Mouse (Mus musculus): Measurements from ENCODE around the gene 0610040J01Rik. TPM values are rescaled to one million over a fixed set of nuclear protein-coding genes. Genes with fewer than 3 reads are reported as not detected.
A peak's percentile ranks its signal among the peaks of the same experiment; 100 is the strongest.

0610040J01Rik gene
- total and polyA plus RNA-seq, 2 experiments from 2014 or later, result 4.8 to 7.5 TPM

DNA sequence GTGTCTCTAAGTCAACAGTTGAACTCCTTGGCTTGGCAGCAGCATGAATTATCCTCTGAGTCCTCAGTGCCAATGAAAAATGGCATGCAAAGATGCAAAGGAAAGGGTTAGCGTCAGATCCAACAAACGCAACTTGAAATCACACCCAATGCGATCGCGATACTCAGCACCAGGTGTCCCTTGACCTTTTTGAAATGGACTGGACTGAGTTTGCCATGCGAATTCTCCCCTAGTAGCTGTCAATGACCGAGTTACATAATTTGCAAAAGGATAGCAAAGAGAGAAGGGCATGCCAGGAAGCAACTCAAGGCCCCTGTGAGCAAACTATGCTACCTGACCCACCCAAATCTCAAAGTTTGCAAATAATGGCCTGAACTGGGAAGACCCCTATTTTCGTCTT is 34.9 kb downstream of the 0610040J01Rik start:
- no peaks in the 10 kb centered on the region for H3K27me3 ChIP-seq (ENCODE audit: insufficient read depth, low read length)
- no peak overlapping the region for H3K9ac ChIP-seq (replicated peaks; ENCODE audit: low read length)
- TF ChIP-seq CTCF (IDR thresholded peaks at IDR 0.05; ENCODE audit: low read depth), result no peak
- DNase-seq (ENCODE audit: low spot score), result no peak
- no peak overlapping the region for H3K4me2 ChIP-seq (ENCODE audit: low read depth, low read length)
- no peak overlapping the region for H3K4me3 ChIP-seq (ENCODE audit: low read length)
- H3K4me1 ChIP-seq (ENCODE audit: insufficient read depth, low read length), result no peaks in the 10 kb centered on the region
- no peak for ATAC-seq
- no peaks in the 10 kb centered on the region for H3K36me3 ChIP-seq (ENCODE audit: insufficient read depth, low read length)
- WGBS, result 93% methylated on average over 8 of the region's 8 CpGs
- H3K9me3 ChIP-seq (ENCODE audit: low read length), result no peaks in the 10 kb centered on the region
- H3K27ac ChIP-seq, result no peak overlapping the region

DNA sequence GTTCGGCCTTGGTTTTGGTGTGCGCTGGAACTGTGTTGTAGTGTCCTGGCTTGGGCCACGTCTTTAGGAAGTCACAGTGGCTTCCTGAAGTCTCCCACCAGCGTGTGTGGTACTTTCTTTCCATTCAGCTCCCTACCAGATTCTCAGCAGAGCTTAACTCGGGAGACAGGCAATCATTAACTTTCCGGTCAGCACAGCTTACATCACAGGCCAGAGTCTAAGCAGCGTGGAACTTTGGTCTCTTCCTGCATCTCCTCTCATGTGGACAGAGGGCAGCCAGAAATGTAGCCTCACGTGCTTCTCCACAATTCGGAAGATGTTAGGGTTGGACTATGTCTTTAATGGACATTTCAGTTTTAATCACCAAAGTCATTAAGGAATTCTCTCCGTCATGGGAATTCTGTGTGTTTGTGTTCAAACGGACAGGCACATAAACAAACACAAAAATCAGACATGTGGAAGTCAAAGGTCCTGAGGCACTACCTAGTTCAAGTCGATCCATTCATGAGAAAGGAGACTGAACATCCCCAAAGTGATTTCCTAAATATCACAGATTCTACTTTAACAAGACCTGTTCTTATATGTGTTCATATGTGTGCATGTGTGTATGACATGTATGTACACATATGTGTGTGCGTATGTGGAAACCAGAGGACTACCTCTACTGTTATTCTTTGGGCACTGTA is 35.5 kb downstream of the 0610040J01Rik start:
- TF ChIP-seq CTCF (IDR thresholded peaks at IDR 0.05; ENCODE audit: low read depth), result no peak
- Histone ChIP-seq H3K4me1 (ENCODE audit: insufficient read depth, low read length) (no peaks in the 10 kb centered on the region), H3K9ac (replicated peaks; ENCODE audit: low read length) (no peak overlapping the region), H3K4me2 (ENCODE audit: low read depth, low read length) (no peak overlapping the region), H3K36me3 (ENCODE audit: insufficient read depth, low read length) (no peaks in the 10 kb centered on the region), H3K27me3 (ENCODE audit: insufficient read depth, low read length) (no peaks in the 10 kb centered on the region), H3K27ac (no peak overlapping the region), H3K9me3 (ENCODE audit: low read length) (no peaks in the 10 kb centered on the region), H3K4me3 (ENCODE audit: low read length) (no peak overlapping the region)
- no peak for ATAC-seq
- no peak for DNase-seq (ENCODE audit: low spot score)
- WGBS, result 85% methylated on average over 13 of the region's 13 CpGs

DNA sequence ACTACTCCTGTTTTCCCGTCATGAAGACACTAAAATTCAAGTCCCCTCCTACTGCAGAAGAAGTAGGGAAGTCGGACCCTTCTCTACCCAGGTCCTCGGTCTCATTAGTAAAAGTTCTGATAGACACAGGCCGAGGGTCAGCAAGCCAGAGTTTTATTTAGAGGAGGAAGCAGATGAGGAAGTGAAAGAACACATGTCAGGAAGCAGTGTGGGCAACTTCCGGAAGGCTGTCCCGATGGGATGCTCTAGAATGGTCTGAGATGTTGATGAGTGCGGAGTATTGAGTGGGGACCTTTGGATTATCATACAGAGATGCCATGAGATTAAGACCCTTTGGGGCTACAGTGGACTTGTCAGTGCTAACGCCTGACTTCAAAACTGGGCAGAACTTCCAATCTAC is 46.7 kb downstream of the 0610040J01Rik start:
- Histone ChIP-seq H3K36me3 (ENCODE audit: insufficient read depth, low read length) (no peaks in the 10 kb centered on the region), H3K9ac (replicated peaks; ENCODE audit: low read length) (no peak overlapping the region), H3K9me3 (ENCODE audit: low read length) (no peaks in the 10 kb centered on the region), H3K4me2 (ENCODE audit: low read depth, low read length) (no peak overlapping the region), H3K4me1 (ENCODE audit: insufficient read depth, low read length) (no peaks in the 10 kb centered on the region), H3K27me3 (ENCODE audit: insufficient read depth, low read length) (no peaks in the 10 kb centered on the region), H3K4me3 (ENCODE audit: low read length) (no peak overlapping the region), H3K27ac (no peak overlapping the region)
- ATAC-seq (no peak), DNase-seq (ENCODE audit: low spot score) (no peak)
- 84% methylated on average over 8 of the region's 8 CpGs for WGBS
- no peak for TF ChIP-seq CTCF (IDR thresholded peaks at IDR 0.05; ENCODE audit: low read depth)

DNA sequence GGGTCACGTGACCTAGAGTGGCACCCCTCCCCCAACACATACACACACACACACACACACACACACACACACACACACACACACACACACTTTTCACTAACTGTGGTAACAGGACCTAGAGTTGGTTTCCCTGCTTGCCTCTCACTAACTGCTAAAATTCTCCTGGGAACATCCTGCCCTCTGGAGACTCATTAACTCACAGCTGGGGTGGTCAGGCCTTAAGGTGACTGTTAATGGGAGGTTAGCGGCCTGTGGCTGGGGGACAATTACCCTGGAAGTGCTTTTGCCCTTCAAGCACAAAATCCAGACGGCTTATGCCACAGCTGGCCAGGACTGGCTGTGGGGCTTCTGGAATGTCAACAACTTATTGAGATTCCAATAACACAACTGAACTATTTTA is 55.3 kb downstream of the 0610040J01Rik start:
- H3K4me1 ChIP-seq (ENCODE audit: insufficient read depth, low read length), result 0 out of 2 replicates have a peak, but pooled peaks cover under 1% of the 10 kb centered on the region
- H3K36me3 ChIP-seq (ENCODE audit: insufficient read depth, low read length), result no peaks in the 10 kb centered on the region
- TF ChIP-seq CTCF (IDR thresholded peaks at IDR 0.05; ENCODE audit: low read depth), result no peak
- 47% methylated on average over 3 of the region's 3 CpGs for WGBS
- no peaks in the 10 kb centered on the region for H3K27me3 ChIP-seq (ENCODE audit: insufficient read depth, low read length)
- H3K9me3 ChIP-seq (ENCODE audit: low read length), result no peaks in the 10 kb centered on the region
- H3K4me2 ChIP-seq (ENCODE audit: low read depth, low read length), result no peak overlapping the region
- DNase-seq (ENCODE audit: low spot score), result no peak
- no peak overlapping the region for H3K9ac ChIP-seq (replicated peaks; ENCODE audit: low read length)
- H3K27ac ChIP-seq, result no peak overlapping the region
- no peak overlapping the region for H3K4me3 ChIP-seq (ENCODE audit: low read length)
- ATAC-seq, result no peak

DNA sequence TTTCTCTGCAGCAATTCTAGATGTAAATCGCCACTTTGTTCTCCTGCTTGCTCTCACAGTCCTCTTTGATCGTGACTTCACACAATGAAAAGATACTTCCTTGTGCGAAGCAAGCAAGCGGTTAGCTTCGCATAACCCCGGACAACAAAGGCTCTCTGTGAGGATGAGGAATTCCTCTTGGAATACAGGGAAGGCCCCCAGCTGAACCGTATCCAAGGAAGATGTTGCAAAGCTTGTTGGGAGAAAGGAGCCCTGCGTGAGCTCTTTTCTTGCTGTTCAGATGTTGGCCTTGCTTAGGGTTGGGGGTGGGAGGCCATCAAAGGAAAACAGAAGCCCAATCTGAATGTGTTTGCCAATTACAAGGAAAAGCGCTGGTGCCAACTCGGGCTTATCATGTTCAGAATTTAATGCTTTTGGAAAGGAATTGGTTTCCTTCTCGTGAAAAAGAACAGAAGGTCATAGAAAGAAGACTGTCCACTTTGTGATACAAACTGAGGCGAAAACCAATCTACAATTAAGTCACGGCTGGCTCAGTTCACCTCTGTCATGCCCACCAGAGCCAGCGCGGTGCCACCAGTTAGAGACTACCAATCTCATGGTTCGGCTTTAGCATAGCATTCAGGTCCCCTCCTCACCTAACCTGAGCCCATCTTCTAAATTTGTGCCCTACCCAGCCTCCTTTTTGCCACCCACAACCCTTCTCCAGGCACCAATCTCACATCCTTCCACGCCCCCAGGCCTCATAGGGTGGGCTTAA is 60.2 kb downstream of the 0610040J01Rik start:
- Histone ChIP-seq H3K9me3 (ENCODE audit: low read length) (no peaks in the 10 kb centered on the region), H3K9ac (replicated peaks; ENCODE audit: low read length) (no peak overlapping the region), H3K27me3 (ENCODE audit: insufficient read depth, low read length) (no peaks in the 10 kb centered on the region), H3K4me2 (ENCODE audit: low read depth, low read length) (peak overlapping the region; percentile 10), H3K4me1 (ENCODE audit: insufficient read depth, low read length) (0 out of 2 replicates have a peak, but pooled peaks cover 5% of the 10 kb centered on the region), H3K4me3 (ENCODE audit: low read length) (no peak overlapping the region), H3K27ac (0 out of 2 replicates have a peak overlapping the region, but pooled peaks have one; percentile 36), H3K36me3 (ENCODE audit: insufficient read depth, low read length) (no peaks in the 10 kb centered on the region)
- 21% methylated on average over 17 of the region's 17 CpGs for WGBS
- no peak for TF ChIP-seq CTCF (IDR thresholded peaks at IDR 0.05; ENCODE audit: low read depth)
- peak; percentile 70 for DNase-seq (ENCODE audit: low spot score)
- ATAC-seq, result peak; percentile 88

DNA sequence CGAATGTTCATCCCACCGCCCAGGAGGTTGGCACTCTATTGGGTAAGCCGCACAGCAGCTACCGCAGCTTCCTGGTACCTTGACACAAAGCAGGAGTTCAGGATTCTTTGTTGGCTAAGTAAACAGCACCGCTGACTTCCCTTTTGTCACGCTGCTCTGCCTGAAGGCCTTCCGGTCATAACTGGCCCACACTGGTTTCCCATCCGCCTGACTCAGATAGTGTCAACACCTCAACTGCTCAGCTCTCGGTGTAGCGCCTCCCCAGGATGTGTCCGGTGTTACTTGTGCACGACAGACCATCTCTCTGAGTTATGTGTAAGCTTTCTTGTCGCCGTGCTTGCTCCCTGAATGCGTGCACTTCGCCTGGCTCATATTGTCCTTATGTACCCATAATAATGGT is 62.7 kb downstream of the 0610040J01Rik start:
- ATAC-seq, result no peak
- H3K9me3 ChIP-seq (ENCODE audit: low read length), result no peaks in the 10 kb centered on the region
- H3K27ac ChIP-seq, result no peak overlapping the region
- 0 out of 2 replicates have a peak, but pooled peaks cover 5% of the 10 kb centered on the region for H3K4me1 ChIP-seq (ENCODE audit: insufficient read depth, low read length)
- 65% methylated on average over 16 of the region's 16 CpGs for WGBS
- H3K36me3 ChIP-seq (ENCODE audit: insufficient read depth, low read length), result no peaks in the 10 kb centered on the region
- H3K27me3 ChIP-seq (ENCODE audit: insufficient read depth, low read length), result no peaks in the 10 kb centered on the region
- no peak overlapping the region for H3K9ac ChIP-seq (replicated peaks; ENCODE audit: low read length)
- no peak for TF ChIP-seq CTCF (IDR thresholded peaks at IDR 0.05; ENCODE audit: low read depth)
- no peak overlapping the region for H3K4me2 ChIP-seq (ENCODE audit: low read depth, low read length)
- no peak for DNase-seq (ENCODE audit: low spot score)
- no peak overlapping the region for H3K4me3 ChIP-seq (ENCODE audit: low read length)

DNA sequence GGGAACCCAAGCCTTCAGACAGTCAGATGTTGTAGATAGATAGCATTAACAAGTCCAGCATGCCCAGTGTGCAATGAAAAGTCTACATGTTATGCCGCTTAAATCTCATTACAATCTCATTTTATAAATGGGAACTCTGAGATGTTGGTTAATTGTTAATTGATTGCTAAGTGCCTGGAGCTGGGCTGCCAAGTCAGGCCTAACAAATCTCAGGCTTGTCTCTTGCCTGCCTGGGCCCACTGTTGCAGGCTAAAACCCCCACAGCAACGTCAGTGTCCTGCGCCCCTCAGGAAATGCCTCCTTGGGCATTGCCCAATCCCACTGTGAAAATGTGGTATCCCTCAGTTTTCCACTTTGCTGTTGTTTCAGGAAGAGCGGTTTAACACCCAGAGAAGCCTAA is 63.9 kb downstream of the 0610040J01Rik start:
- ATAC-seq, result no peak
- Histone ChIP-seq H3K4me2 (ENCODE audit: low read depth, low read length) (no peak overlapping the region), H3K4me1 (ENCODE audit: insufficient read depth, low read length) (0 out of 2 replicates have a peak, but pooled peaks cover 5% of the 10 kb centered on the region), H3K9me3 (ENCODE audit: low read length) (no peaks in the 10 kb centered on the region), H3K27me3 (ENCODE audit: insufficient read depth, low read length) (no peaks in the 10 kb centered on the region), H3K4me3 (ENCODE audit: low read length) (no peak overlapping the region), H3K27ac (no peak overlapping the region), H3K36me3 (ENCODE audit: insufficient read depth, low read length) (no peaks in the 10 kb centered on the region), H3K9ac (replicated peaks; ENCODE audit: low read length) (no peak overlapping the region)
- DNase-seq (ENCODE audit: low spot score), result no peak
- TF ChIP-seq CTCF (IDR thresholded peaks at IDR 0.05; ENCODE audit: low read depth), result no peak
- 82% methylated on average over 4 of the region's 4 CpGs for WGBS
